Mouse (Mus musculus) neural tube, embryonic 14.5 days (tissue): ENCODE data around the gene Mcu. TPM values are rescaled to one million over a fixed set of nuclear protein-coding genes. Genes with fewer than 3 reads are reported as not detected.

Experiments used
- ATAC-seq: fragments of 200-750 bp; cut with Nextera tagmentation; 2 replicates; pipeline ENCODE4 v1.8.0; 2017; ENCODE audit warnings: low read depth, mild to moderate bottlenecking, moderate TSS enrichment, moderate library complexity
- H3K27ac ChIP-seq: fragments of 300-500 bp; sonication (generic); 2 replicates; pipeline ENCODE4 v1.5.1; 2014; ENCODE audit warnings: low read depth, mild to moderate bottlenecking, control low read depth, low read length, moderate library complexity, mixed read lengths
- H3K27me3 ChIP-seq: fragments of 300-500 bp; sonication (generic); 2 replicates; pipeline ENCODE4 v1.6.1; 2014; ENCODE audit warnings: low read length; ENCODE audit not compliant: control insufficient read depth, insufficient read depth
- H3K36me3 ChIP-seq: fragments of 300-500 bp; sonication (generic); 2 replicates; pipeline ENCODE4 v1.6.1; 2014; ENCODE audit warnings: low read length, mixed read lengths; ENCODE audit not compliant: control insufficient read depth, insufficient read depth
- H3K4me1 ChIP-seq: fragments of 300-500 bp; sonication (generic); 2 replicates; pipeline ENCODE4 v1.6.1; 2014; ENCODE audit warnings: low read length; ENCODE audit not compliant: control insufficient read depth, insufficient read depth
- H3K4me2 ChIP-seq: fragments of 300-500 bp; sonication (generic); 2 replicates; pipeline ENCODE4 v1.6.1; 2014; ENCODE audit warnings: mild to moderate bottlenecking, low read depth, low read length, control low read depth
- H3K4me3 ChIP-seq: fragments of 300-500 bp; sonication (generic); 2 replicates; pipeline ENCODE4 v1.5.1; 2014; ENCODE audit warnings: low read depth, low read length, control low read depth, mixed read lengths
- H3K9ac ChIP-seq: fragments of 300-500 bp; sonication (generic); replicated peaks from 2 replicates; pipeline ENCODE4 v1.6.1; 2014; ENCODE audit warnings: low read depth, mild to moderate bottlenecking, control low read depth, low read length, mixed read lengths
- H3K9me3 ChIP-seq: fragments of 300-500 bp; sonication (generic); 2 replicates; pipeline ENCODE4 v1.6.1; 2016; ENCODE audit warnings: low read length; ENCODE audit not compliant: control insufficient read depth
- WGBS: fragments of 180-500 bp; shearing (Covaris S2); extraction: QIAGEN DNeasy Blood & Tissue Kit; methylation state at CpG from one replicate; pipeline ENCODE4 v1.1.7; 2014; 5-methylcytosine and 5-hydroxymethylcytosine counted together
- polyA plus RNA-seq: library from polyadenylated mRNA; unstranded; fragments of >200 nt; fragmentation: Nextera tagmentation; extraction: Ambion mirVana; gene quantifications from 2 replicates; pipeline ENCODE4 v1.2.1, GENCODE M21; 2014

The Mcu gene
- polyA plus RNA-seq, 1 experiment from 2014 or later = 53.0 TPM

GRCm38 (mm10) chr10:59566968-59567367 is 49.5 kb downstream of the Mcu start:
- Histone ChIP-seq H3K27me3 (no peaks in the 10 kb centered on the region), H3K36me3 (no peaks in the 10 kb centered on the region), H3K27ac (no peak overlapping the region), H3K9ac (no peak overlapping the region), H3K4me3 (no peak overlapping the region), H3K9me3 (no peaks in the 10 kb centered on the region), H3K4me1 (no peaks in the 10 kb centered on the region), H3K4me2 (no peak overlapping the region)
- no peak for ATAC-seq
- WGBS = 92% methylated on average over 13 of the region's 13 CpGs

- ATAC-seq = peak; percentile 54; the same call in 1 of the 2 replicates
- Histone ChIP-seq H3K4me2 (no peak overlapping the region), H3K9me3 (no peaks in the 10 kb centered on the region), H3K9ac (no peak overlapping the region), H3K4me3 (no peak overlapping the region), H3K36me3 (no peaks in the 10 kb centered on the region), H3K27me3 (no peaks in the 10 kb centered on the region), H3K27ac (no peak overlapping the region), H3K4me1 (no peaks in the 10 kb centered on the region)
- WGBS = 41% methylated on average over 2 of the region's 2 CpGs
Observed at GRCm38 (mm10) chr10:59565995-59566410, 50.5 kb downstream of the Mcu start.

- H3K4me2 ChIP-seq = no peak overlapping the region
- no peaks in the 10 kb centered on the region for H3K4me1 ChIP-seq
- WGBS = 91% methylated on average over 5 of the region's 5 CpGs
- H3K27me3 ChIP-seq = no peaks in the 10 kb centered on the region
- H3K9ac ChIP-seq = no peak overlapping the region
- no peaks in the 10 kb centered on the region for H3K36me3 ChIP-seq
- ATAC-seq = no peak
- no peaks in the 10 kb centered on the region for H3K9me3 ChIP-seq
- H3K27ac ChIP-seq = no peak overlapping the region
- no peak overlapping the region for H3K4me3 ChIP-seq
Observed at GRCm38 (mm10) chr10:59564551-59564950, 51.9 kb downstream of the Mcu start.

GRCm38 (mm10) chr10:59562511-59562910 is 54.0 kb downstream of the Mcu start:
- Histone ChIP-seq H3K27ac (no peak overlapping the region), H3K4me1 (no peaks in the 10 kb centered on the region), H3K27me3 (no peaks in the 10 kb centered on the region), H3K9ac (no peak overlapping the region), H3K4me3 (no peak overlapping the region), H3K36me3 (no peaks in the 10 kb centered on the region), H3K9me3 (no peaks in the 10 kb centered on the region), H3K4me2 (no peak overlapping the region)
- 84% methylated on average over 4 of the region's 4 CpGs for WGBS
- no peak for ATAC-seq

- Histone ChIP-seq H3K27ac (no peak overlapping the region; the same call in 1 of the 2 replicates), H3K9ac (no peak overlapping the region), H3K4me1 (no peaks in the 10 kb centered on the region), H3K4me3 (no peak overlapping the region), H3K9me3 (no peaks in the 10 kb centered on the region), H3K4me2 (no peak overlapping the region), H3K27me3 (no peaks in the 10 kb centered on the region), H3K36me3 (no peaks in the 10 kb centered on the region)
- WGBS = 89% methylated on average over 5 of the region's 5 CpGs
- ATAC-seq = no peak
Observed at GRCm38 (mm10) chr10:59560126-59560525, 56.4 kb downstream of the Mcu start.

- Histone ChIP-seq H3K9ac (no peak overlapping the region), H3K4me2 (no peak overlapping the region), H3K27ac (no peak overlapping the region), H3K27me3 (no peaks in the 10 kb centered on the region), H3K36me3 (no peaks in the 10 kb centered on the region), H3K9me3 (no peaks in the 10 kb centered on the region), H3K4me3 (no peak overlapping the region), H3K4me1 (no peaks in the 10 kb centered on the region)
- no peak for ATAC-seq
- 79% methylated on average over 4 of the region's 4 CpGs for WGBS
Observed at GRCm38 (mm10) chr10:59558602-59559001, 57.9 kb downstream of the Mcu start.

GRCm38 (mm10) chr10:59558164-59558563 is 58.3 kb downstream of the Mcu start:
- H3K9ac ChIP-seq = no peak overlapping the region
- WGBS = 89% methylated on average over 5 of the region's 5 CpGs
- no peaks in the 10 kb centered on the region for H3K27me3 ChIP-seq
- H3K4me2 ChIP-seq = no peak overlapping the region
- H3K36me3 ChIP-seq = no peaks in the 10 kb centered on the region
- H3K9me3 ChIP-seq = no peaks in the 10 kb centered on the region
- no peaks in the 10 kb centered on the region for H3K4me1 ChIP-seq
- no peak overlapping the region for H3K27ac ChIP-seq
- H3K4me3 ChIP-seq = no peak overlapping the region
- no peak for ATAC-seq

- no peaks in the 10 kb centered on the region for H3K4me1 ChIP-seq
- H3K9ac ChIP-seq = no peak overlapping the region
- no peaks in the 10 kb centered on the region for H3K27me3 ChIP-seq
- H3K4me3 ChIP-seq = no peak overlapping the region
- no peaks in the 10 kb centered on the region for H3K36me3 ChIP-seq
- H3K4me2 ChIP-seq = no peak overlapping the region
- no peak overlapping the region for H3K27ac ChIP-seq
- ATAC-seq = no peak
- WGBS = 66% methylated on average over 5 of the region's 5 CpGs
- no peaks in the 10 kb centered on the region for H3K9me3 ChIP-seq
Observed at GRCm38 (mm10) chr10:59556541-59556940, 60.0 kb downstream of the Mcu start.

- no peak for ATAC-seq
Observed at GRCm38 (mm10) chr10:59554243-59554642, 62.2 kb downstream of the Mcu start.

GRCm38 (mm10) chr10:59552456-59552855 is 64.0 kb downstream of the Mcu start:
- Histone ChIP-seq H3K36me3 (no peaks in the 10 kb centered on the region), H3K9ac (no peak overlapping the region), H3K27me3 (no peaks in the 10 kb centered on the region), H3K4me2 (no peak overlapping the region), H3K9me3 (no peaks in the 10 kb centered on the region), H3K4me1 (no peaks in the 10 kb centered on the region), H3K27ac (no peak overlapping the region), H3K4me3 (no peak overlapping the region)
- WGBS = 71% methylated on average over 1 of the region's 1 CpGs
- ATAC-seq = no peak

More at GRCm38 (mm10) chr10:59554243-59554642, 62.2 kb downstream of the Mcu start:
- H3K36me3 ChIP-seq = no peaks in the 10 kb centered on the region
- no peak overlapping the region for H3K4me3 ChIP-seq
- H3K27ac ChIP-seq = no peak overlapping the region
- H3K4me1 ChIP-seq = no peaks in the 10 kb centered on the region
- H3K4me2 ChIP-seq = no peak overlapping the region
- no peaks in the 10 kb centered on the region for H3K9me3 ChIP-seq
- no peaks in the 10 kb centered on the region for H3K27me3 ChIP-seq
- no peak overlapping the region for H3K9ac ChIP-seq
- WGBS = 93% methylated on average over 1 of the region's 1 CpGs
